Mouse (Mus musculus) left cerebral cortex, postnatal 14 days (tissue): Measurements from ENCODE around the gene Olfr1368. TPM values are rescaled to one million over a fixed set of nuclear protein-coding genes. Genes with fewer than 3 reads are reported as not detected.
A peak's percentile ranks its signal among the peaks of the same experiment; 100 is the strongest.
"Not testable (repeated sequence)": the region's sequence is repeated elsewhere in the genome, so short reads cannot be mapped to it uniquely, and the experiment has no call there.

ENCODE experiments used
- DNase-seq, 2 experiments: peaks; one replicate each; pipeline ENCODE4 v3.0.0; 2021 to 2022; ENCODE audit warnings: low spot score in 2 of 2, mixed read lengths in 1 of 2
- intact Hi-C: fragments of 180-260 bp; cut with DNase I; formaldehyde crosslinking; loops from one replicate; pipeline ENCODE4 v1.15.1; 2025
- total RNA-seq, 2 experiments: library from RNA; stranded (reverse); gene quantifications; 2 replicates each; pipeline ENCODE4 v1.2.3; 2021

Olfr1368 gene
- total RNA-seq, 2 experiments from 2014 or later, result not detected

GRCm38 (mm10) chr13:21169121-21169656, 23.5 kb upstream of the Olfr1368 start:
- no peak for DNase-seq
- intact Hi-C loops, result loop anchor here (2.0 to 10.0 kb wide), 3 partner anchors 110 to 776 kb away; partner anchors contain the start of genes Hist1h2ai, Hist1h2bl, Hist1h3h and Zfp184

- no peak for DNase-seq
- intact Hi-C loops, result loop anchor here (2.0 to 10.0 kb wide), 3 partner anchors 110 to 776 kb away; partner anchors contain the start of genes Hist1h2ai, Hist1h2bl, Hist1h3h and Zfp184
These were observed 22.8 kb upstream of the Olfr1368 start for GRCm38 (mm10) chr13:21168371-21169011.

- no peak for DNase-seq
- intact Hi-C loops, result loop anchor here (2.0 to 10.0 kb wide), 3 partner anchors 111 to 777 kb away; partner anchors contain the start of genes Hist1h2ai, Hist1h2bl, Hist1h3h and Zfp184
These were observed 22.2 kb upstream of the Olfr1368 start for GRCm38 (mm10) chr13:21167910-21168300.

GRCm38 (mm10) chr13:21166936-21167909, 21.6 kb upstream of the Olfr1368 start:
- intact Hi-C loops, result loop anchor here (10.0 kb wide), 2 partner anchors 548 to 778 kb away; partner anchors contain the start of genes Hist1h2ai, Hist1h2bl, Hist1h3h and Zfp184
- peak; percentile 86 to 91 for DNase-seq

GRCm38 (mm10) chr13:21162591-21162990, 16.9 kb upstream of the Olfr1368 start:
- intact Hi-C loops, result loop anchor here (10.0 kb wide), 2 partner anchors 552 to 782 kb away; partner anchors contain the start of genes Hist1h2ai, Hist1h2bl, Hist1h3h and Zfp184
- DNase-seq, result no peak

- no peak for DNase-seq
- intact Hi-C loops, result loop anchor here (10.0 kb wide), 2 partner anchors 553 to 783 kb away; partner anchors contain the start of genes Hist1h2ai, Hist1h2bl, Hist1h3h and Zfp184
These were observed 15.9 kb upstream of the Olfr1368 start for GRCm38 (mm10) chr13:21161591-21161990.

GRCm38 (mm10) chr13:21160657-21161590, 15.3 kb upstream of the Olfr1368 start:
- DNase-seq, result peak; percentile 91 to 93
- intact Hi-C loops, result loop anchor here (10.0 kb wide), 2 partner anchors 554 to 784 kb away; partner anchors contain the start of genes Hist1h2ai, Hist1h2bl, Hist1h3h and Zfp184

- no peak for DNase-seq
- intact Hi-C loops, result loop anchor here (10.0 kb wide), 2 partner anchors 555 to 785 kb away; partner anchors contain the start of genes Hist1h2ai, Hist1h2bl, Hist1h3h and Zfp184
These were observed 14.4 kb upstream of the Olfr1368 start for GRCm38 (mm10) chr13:21160041-21160511.

GRCm38 (mm10) chr13:21159475-21159819, 13.8 kb upstream of the Olfr1368 start:
- DNase-seq, result no peak
- intact Hi-C loops, result loop anchor here (5.0 kb wide), 1 partner anchor 862 kb away; no protein-coding TSS in a partner anchor

GRCm38 (mm10) chr13:21158785-21159474, 13.3 kb upstream of the Olfr1368 start:
- intact Hi-C loops, result loop anchor here (5.0 kb wide), 1 partner anchor 862 kb away; no protein-coding TSS in a partner anchor
- peak; percentile 83 to 90 for DNase-seq

GRCm38 (mm10) chr13:21158071-21158470, 12.4 kb upstream of the Olfr1368 start:
- DNase-seq, result no peak
- intact Hi-C loops, result loop anchor here (5.0 kb wide), 1 partner anchor 861 kb away; no protein-coding TSS in a partner anchor

GRCm38 (mm10) chr13:21155888-21156287, 10.2 kb upstream of the Olfr1368 start:
- no peak for DNase-seq
- intact Hi-C loops, result loop anchor here (5.0 kb wide), 1 partner anchor 859 kb away; no protein-coding TSS in a partner anchor

- no peak for DNase-seq
- intact Hi-C loops, result no loop called here
These were observed 3.2 kb downstream of the Olfr1368 start for GRCm38 (mm10) chr13:21142421-21142820.

GRCm38 (mm10) chr13:21129339-21129738, 16.3 kb downstream of the Olfr1368 start, which contains the start of gene Olfr263:
Gene Olfr263 (plus strand): TSS chr13:21129639.
- DNase-seq, intact Hi-C loops: not testable (repeated sequence)

- intact Hi-C loops, result no loop called here
- DNase-seq, result no peak
These were observed 31.5 kb downstream of the Olfr1368 start for GRCm38 (mm10) chr13:21114121-21114520.

- DNase-seq, intact Hi-C loops: not testable (repeated sequence)
These were observed 34.5 kb downstream of the Olfr1368 start, which contains the start of gene Olfr1369-ps1 for GRCm38 (mm10) chr13:21111183-21111582. Gene Olfr1369-ps1 (plus strand): TSS chr13:21111483.

- intact Hi-C loops, result no loop called here
- DNase-seq, result no peak
These were observed 35.2 kb downstream of the Olfr1368 start for GRCm38 (mm10) chr13:21110441-21110840.
